Mouse (Mus musculus) kidney, adult 9 months (tissue): ENCODE results near the gene Olfr1412.

Source experiments
- DNase-seq: peaks from one replicate; pipeline ENCODE4 v3.0.0; 2022

Olfr1412 gene

GRCm38 (mm10) chr1:92585479-92585878 lies at the start of gene Olfr1412:
Gene Olfr1412, plus strand, starts transcription at chr1:92585779.
- DNase-seq = no peak

- no peak for DNase-seq
Measured at GRCm38 (mm10) chr1:92536972-92537371, 48.6 kb upstream of the Olfr1412 start.

DNA sequence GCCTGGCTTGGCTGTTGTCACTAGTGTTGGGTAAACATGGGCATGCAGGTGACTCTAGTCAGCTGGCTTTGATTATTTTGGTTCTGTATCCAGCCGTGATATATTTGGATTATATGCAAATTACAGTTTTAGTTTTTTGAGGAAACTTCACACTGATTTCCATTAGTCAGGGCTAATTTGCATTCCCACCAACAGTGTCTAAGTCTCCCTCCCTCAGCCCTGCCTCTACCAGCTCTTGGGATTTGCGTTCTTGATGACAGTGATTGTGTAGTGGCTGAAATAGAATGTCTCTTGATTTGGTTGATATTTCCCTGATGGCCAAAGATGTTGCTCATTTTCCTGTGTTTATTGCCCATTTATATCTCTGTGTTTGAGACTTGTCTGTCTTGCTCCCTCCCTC lies 46.5 kb upstream of the Olfr1412 start:
- DNase-seq = no peak

DNA sequence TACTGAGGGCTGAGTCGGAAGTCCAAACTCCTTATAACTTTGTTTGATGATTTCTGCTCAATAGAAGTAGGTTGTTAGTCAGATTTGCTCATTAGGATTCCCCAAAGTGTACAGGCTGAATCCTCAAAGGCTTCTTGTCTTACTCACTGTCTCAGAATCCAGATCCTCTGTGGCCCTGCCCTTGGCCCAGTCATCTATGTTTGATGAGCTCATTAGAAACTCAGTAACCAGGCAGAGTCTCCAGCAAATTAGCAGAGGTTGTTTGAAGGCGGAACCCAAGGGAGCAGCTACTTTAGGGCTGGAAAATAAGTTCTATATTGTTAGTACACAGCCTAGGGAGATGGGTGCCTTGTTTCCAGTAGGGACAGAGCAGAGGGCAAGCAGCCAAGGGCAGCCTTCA lies 39.6 kb upstream of the Olfr1412 start:
- no peak for DNase-seq

GRCm38 (mm10) chr1:92571022-92571421 lies 14.6 kb upstream of the Olfr1412 start, which contains the start of gene Olfr1413:
Gene Olfr1413, plus strand, starts transcription at chr1:92571322.
- DNase-seq = no peak

DNA sequence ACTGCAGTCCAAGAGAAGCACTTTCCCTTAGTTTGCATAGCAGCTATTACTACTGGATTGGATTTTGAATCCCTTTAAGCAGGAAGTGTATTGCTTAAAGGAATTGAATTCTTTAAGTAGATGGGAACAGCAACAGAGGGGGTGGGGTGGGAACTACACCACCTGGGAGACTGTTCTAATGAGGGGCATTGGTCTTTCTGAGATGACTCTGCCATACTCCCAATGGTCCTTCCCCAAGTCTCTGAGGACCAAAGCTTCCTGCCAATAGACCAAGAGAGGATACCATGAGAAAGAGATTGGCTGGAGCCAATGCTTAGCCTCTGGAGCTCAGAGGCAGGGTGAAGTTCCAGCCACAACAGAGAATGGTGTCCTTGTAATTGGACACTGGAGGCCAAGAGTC lies 8.5 kb downstream of the Olfr1412 start, which contains the start of gene Olfr1411:
Olfr1411 (plus strand) TSS at position 301 of the 400 bp plus-strand sequence.
- no peak for DNase-seq

- no peak for DNase-seq
Measured at GRCm38 (mm10) chr1:92596019-92596418, 10.4 kb downstream of the Olfr1412 start.

GRCm38 (mm10) chr1:92605482-92605881 lies 19.9 kb downstream of the Olfr1412 start, which contains the start of gene Olfr1410:
Gene Olfr1410, plus strand, starts transcription at chr1:92605782.
- no peak for DNase-seq

DNA sequence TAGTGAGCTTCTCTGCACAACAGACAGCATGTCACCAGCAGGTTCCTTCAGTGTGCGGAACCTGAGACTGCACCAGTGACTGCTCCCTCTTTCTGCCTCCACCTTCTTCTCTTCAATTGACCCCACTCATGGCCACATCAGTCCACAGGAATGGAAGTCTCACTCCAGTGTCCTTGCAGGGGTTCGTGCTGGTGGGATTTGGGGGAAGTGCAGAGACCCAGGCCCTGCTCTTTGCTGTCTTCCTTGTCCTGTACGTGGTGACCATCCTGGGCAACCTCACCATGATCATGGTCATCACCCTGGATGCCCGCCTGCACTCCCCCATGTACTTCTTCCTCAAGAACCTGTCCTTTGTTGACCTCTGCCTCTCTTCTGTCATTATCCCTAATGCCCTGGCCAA lies 22.1 kb downstream of the Olfr1412 start:
- DNase-seq = no peak

GRCm38 (mm10) chr1:92611008-92611407 lies 25.4 kb downstream of the Olfr1412 start:
- peak; percentile 64 for DNase-seq

DNA sequence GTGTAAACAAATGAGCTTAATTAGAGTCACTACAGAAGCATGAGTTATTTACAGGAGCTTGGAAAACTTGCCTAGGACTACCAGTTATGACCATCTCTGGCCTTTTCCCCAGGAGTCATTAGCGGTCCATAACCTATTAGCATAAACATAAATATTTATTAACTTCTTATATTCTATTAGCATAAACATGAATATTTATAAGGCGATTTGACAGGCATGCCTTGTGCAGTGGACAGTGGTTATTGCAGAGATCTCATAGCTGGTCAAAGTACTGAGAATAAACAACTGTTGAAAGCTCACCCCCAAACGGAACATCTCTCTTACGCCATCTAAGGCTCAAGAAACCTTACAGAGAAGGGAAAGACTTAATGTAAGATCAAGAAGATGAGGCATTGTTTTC lies 27.6 kb downstream of the Olfr1412 start:
- DNase-seq = no peak

- DNase-seq = peak; percentile 28
Measured at GRCm38 (mm10) chr1:92614516-92614915, 28.9 kb downstream of the Olfr1412 start.

DNA sequence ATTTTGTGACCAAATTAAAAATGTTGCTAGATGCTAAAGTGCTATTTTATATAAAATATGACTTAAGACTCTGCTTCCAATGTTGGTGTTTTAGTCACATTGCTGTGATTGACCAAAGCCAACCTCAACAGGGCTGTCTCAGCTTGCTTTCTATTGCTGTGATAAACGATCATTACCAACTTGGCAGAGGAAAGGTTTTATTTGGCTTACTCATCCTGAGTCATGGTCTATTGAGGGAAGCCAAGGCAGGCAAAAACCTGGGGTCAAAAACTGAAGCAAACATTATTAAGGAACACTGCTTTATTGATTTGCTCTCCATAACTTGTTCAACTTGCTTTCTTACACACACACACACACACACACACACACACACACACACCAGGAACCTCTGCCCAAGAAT lies 30.5 kb downstream of the Olfr1412 start:
- DNase-seq = no peak

DNA sequence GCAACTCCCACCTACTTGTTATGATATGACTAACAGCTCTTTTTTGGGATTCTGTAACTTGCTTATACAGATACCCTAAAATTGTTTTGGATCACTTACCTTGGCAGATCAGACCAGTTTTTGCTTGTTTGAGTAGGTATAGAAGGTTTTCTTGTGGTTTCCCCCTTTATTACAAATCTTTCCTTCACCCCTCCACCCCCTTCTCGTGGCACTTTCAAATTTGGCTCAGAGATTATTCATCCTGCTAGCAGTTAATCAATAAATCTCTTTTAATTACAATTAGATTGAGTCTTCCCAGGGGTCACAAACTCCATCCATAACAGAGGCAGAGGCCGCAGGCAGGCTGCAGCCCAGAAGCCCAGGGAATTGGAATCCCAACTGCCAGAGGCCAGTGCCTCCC lies 31.9 kb downstream of the Olfr1412 start, which contains the start of gene Olfr12:
Olfr12 (plus strand) TSS at position 301 of the 400 bp plus-strand sequence.
- DNase-seq = no peak

DNA sequence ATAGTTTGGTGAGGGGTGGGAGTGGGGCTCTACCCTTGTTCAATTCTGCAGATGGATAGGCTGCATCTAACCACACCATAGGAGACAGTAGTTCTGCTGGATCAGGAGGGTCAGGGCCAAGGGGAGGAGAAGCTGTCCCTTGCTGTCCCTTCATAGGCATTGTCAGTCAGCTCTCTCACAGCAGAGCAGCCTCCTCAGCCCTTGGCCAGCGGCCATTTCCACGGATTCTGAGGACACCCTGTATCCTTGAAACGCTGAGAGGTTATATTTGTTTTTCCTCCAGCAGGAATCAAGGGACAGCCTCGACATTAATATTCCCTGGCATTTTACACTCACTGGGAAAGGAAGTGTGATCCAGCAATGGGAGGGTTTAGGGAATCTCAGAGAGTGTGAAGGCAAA lies 32.8 kb downstream of the Olfr1412 start:
- DNase-seq = no peak

GRCm38 (mm10) chr1:92628227-92628626 lies 42.6 kb downstream of the Olfr1412 start:
- no peak for DNase-seq

DNA sequence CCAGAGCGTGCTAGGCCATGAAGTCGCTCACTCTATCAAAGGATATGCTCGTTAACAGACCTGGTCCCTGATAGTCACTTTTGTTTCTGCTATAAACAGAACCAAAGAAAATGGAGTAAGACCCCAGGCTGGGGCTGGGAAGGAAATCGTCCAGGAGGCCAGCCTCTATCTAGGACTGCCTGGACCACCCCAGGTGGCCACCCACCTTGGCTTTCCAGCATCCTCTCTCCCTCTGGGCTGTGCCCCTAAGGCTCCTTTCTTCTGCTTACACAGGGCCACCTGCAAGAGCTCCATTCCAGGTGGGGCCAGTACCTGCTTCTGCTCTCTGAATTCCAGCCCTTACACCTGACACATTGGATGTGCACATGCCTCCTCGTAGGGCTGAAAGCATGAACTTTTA lies 46.6 kb downstream of the Olfr1412 start:
- DNase-seq = no peak

GRCm38 (mm10) chr1:92632948-92633347 lies 47.4 kb downstream of the Olfr1412 start:
- DNase-seq = no peak

- no peak for DNase-seq
Measured at GRCm38 (mm10) chr1:92633726-92634125, 48.1 kb downstream of the Olfr1412 start.

GRCm38 (mm10) chr1:92634569-92634968 lies 49.0 kb downstream of the Olfr1412 start:
- no peak for DNase-seq

- DNase-seq = no peak
Measured at GRCm38 (mm10) chr1:92634976-92635599, 49.5 kb downstream of the Olfr1412 start.

- DNase-seq = no peak
Measured at GRCm38 (mm10) chr1:92636015-92636414, 50.4 kb downstream of the Olfr1412 start.

DNA sequence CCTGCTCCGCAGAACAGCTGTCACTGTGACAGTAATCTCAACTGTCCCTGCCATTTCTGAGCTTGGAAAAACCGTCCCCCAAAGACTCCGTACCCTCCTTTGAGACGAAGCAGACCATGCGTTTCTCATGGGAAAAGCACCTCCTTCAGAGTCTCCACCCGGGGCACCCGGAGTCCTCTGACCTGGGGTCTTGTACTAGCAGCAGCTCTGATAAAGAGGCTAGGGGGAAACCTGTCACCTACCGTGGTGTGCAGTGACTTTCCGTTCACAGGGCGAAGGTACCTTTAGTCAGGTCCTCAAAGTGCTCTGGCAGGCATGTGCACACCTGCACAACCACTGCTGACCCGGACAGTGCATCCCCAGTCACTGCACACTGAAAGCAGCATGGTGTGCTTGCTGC lies 51.1 kb downstream of the Olfr1412 start:
- DNase-seq = no peak

DNA sequence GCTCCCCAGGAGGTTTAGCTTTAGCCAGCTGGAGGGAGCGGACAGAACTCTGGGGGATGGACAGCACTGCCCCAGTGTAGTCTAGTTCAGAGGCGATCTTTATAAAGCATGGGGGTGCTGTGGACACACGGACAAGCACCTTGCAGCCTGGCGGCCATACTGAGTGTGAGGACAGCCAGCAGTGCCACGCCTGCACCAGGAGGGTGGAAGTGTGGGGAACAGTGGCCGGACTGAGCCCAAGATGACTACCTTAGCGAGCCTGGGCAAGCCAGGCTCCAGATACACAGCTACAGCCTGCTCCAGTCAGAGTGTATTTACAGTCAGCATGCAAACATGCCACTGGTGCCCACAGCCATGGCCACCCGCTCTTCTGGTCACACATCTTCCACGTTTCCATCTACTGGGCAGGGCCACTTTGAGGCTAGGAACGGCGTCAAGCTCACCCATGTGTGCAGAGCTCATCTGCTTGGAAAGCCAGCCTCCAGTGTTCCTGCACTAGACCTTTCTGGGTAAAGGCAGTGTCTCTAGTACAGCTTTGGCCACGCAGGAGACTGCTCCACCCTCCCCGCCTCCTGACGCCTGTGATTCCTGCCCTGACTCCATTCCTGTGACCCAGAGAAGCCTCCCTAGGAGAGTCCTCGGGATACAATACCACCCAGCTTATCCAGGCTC lies 52.1 kb downstream of the Olfr1412 start:
- no peak for DNase-seq
